Mouse (Mus musculus) heart, adult 9 months (tissue): Measurements from ENCODE around the gene Pclaf.

Source experiments
- DNase-seq, 2 experiments: peaks; one replicate each; pipeline ENCODE4 v3.0.0; 2022; ENCODE audit warnings: low spot score in 2 of 2

Pclaf gene

GRCm38 (mm10) chr9:65890143-65890628 lies at the start of gene Pclaf:
Gene Pclaf (plus strand): TSS chr9:65890237.
- DNase-seq: peak; percentile 60 to 74

- DNase-seq: peak in 1 of 2 experiments; percentile 22
Observed at GRCm38 (mm10) chr9:65844421-65845165, 45.4 kb upstream of the Pclaf start.

GRCm38 (mm10) chr9:65848154-65848553 lies 41.9 kb upstream of the Pclaf start:
- DNase-seq: peak in 1 of 2 experiments; percentile 28

- DNase-seq: no peak
Observed at GRCm38 (mm10) chr9:65850203-65850602, 39.8 kb upstream of the Pclaf start.

DNA sequence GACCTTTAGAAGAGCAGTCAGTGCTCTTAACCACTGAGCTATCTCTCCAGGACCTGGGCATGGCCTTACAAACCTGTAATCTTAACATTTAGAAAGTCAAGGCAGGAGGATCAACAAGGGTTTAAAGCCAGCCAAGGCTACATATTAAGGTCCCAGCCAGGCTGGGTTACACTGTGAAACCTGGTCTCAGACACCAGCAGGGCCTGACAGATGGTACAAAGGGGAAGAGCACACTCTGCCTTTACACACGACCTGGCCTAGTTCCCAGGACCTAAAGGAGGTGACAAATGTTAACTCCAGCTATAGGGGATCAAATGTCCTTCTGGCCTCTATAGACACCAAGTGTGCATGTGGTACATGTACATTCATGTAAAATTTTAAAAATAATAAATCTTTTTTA lies 30.4 kb upstream of the Pclaf start:
- DNase-seq: no peak

GRCm38 (mm10) chr9:65884564-65885315 lies 5.3 kb upstream of the Pclaf start:
- DNase-seq: peak; percentile 88 to 90

- DNase-seq: no peak
Observed at GRCm38 (mm10) chr9:65891126-65891525, 1.1 kb downstream of the Pclaf start.

GRCm38 (mm10) chr9:65896977-65897376 lies 6.9 kb downstream of the Pclaf start:
- DNase-seq: no peak

GRCm38 (mm10) chr9:65902879-65903278 lies 12.8 kb downstream of the Pclaf start:
- no peak for DNase-seq

DNA sequence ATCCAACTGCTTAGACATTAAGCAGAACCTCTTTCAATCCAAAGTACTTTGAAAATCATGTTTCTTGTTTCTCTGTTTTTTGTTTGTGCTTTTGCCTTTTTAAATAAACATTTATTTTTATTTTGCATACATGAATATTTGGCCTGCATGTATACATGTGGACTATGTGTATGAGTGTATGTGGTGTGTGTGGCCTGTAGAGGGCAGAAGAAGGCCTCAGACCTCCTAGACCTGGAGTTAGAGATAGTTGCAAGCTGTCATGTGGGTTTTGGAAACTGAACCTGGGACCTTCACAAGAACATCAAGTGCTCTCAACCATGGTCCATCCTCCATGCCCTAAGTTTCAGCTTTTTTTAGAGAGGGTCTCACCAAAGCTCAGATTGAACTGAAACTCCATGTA lies 13.4 kb downstream of the Pclaf start:
- no peak for DNase-seq

DNA sequence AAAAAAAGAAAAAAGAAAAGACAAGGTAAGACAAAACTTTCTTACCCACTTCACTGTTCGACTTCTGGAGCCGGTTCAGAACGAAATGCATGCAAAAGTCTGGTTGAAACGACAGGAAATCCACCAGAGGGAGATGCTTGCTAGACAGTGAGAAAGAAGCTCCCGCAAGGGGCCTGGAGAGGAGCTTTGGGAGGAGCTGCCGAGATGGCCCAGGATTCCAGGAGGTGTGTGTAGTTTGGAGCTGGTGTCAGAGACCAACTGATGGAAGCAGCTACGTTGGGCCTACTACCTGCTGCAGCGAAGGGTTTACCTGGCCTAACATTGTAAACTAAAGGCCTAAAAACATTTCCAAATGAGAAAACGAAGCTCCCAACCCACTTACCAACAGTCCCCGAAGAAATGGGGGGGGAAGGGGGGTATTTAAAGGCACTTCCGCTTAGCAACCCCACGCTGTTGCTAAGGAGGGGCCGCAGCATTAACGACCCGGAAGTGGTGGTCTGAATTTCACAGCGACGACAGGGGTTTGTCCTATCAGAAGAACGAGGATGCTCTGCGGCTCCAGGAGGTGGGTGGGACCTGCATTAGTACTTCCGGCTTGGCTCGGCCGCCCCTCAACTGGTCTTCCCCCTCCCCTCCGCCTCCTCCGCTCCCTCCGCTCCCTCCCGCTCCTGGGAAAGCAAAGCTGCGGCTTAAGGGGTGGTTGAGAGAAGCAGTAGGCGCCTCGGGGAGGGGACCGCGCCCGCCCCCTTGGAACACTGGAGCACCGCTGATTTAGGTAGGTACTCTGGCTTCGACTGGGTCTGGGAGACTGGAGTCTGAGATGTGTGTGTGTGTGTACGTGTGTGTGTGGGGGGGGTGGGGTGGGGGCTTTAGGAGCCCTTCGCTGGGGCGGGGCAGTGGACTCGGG lies 18.6 kb downstream of the Pclaf start, which contains the start of the genes Trip4 and Csnk1g1:
TSS of gene Trip4 (minus strand) at position 401 of the 907 bp plus-strand sequence.
TSS of gene Csnk1g1 (plus strand) at position 531 of the 907 bp plus-strand sequence.
- DNase-seq: peak; percentile 97

DNA sequence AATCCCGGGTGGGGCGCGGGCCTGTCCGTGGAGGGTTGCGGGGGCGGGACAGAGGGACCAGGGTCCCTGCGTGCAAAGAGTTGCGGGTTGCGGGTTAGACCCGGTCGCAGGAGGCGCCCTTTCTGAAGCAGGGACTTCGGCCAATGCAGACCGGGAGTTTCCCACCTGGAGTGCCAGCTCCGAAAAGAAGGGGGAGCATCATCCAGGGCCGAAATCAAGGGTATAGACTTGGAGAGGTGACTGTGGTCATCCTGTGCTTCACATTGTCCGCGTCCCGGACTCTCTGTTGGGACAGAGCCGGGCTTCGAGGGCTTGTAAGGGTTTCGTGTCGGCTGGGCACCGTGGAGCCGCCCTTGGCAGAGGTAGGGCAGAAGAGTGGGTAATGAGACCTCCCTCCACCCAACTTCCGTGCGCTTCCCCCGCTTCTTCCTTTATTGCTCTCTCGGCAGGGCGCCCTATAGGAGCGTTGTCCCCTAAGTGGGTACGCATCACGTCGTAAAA lies 19.3 kb downstream of the Pclaf start:
- DNase-seq: peak in 1 of 2 experiments; percentile 62

DNA sequence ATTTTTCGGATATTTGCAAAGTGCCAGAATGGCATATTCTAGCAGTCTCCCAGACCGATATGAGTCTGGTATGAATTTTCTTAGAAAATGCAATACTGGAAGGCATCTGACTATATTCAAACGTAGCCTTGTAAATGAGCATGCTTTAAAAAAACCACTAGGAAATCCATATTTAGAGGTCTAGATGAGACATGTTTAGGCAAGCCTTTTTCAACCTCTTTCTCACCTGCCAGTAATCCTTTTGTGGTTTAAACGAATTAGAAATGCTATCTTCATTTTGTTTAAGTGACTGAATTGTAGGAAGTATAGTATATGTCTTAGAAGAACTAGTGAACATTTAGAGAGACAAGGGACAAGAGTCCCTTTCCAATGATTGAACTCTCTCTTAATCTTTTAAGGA lies 19.8 kb downstream of the Pclaf start:
- DNase-seq: no peak

DNA sequence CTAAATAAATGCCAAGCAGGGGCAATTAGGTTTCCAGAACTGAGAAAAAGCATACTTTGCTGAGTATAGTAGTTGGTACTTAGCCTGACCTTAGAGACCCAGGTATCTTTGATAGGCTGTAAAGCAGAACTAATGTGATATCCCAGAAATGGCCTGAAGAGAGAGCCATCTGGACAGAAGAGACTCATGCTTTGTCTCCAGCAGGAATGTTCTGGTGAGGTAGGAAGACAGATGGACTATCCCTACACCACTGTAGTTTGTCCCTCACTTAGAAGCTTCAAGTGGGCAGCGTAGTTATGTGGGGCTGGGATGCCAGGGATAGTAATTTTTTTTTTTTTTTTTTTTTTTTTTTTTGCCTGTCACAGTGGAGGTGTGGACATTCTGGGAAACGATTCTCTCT lies 23.9 kb downstream of the Pclaf start:
- no peak for DNase-seq

GRCm38 (mm10) chr9:65917015-65917414 lies 27.0 kb downstream of the Pclaf start:
- no peak for DNase-seq

DNA sequence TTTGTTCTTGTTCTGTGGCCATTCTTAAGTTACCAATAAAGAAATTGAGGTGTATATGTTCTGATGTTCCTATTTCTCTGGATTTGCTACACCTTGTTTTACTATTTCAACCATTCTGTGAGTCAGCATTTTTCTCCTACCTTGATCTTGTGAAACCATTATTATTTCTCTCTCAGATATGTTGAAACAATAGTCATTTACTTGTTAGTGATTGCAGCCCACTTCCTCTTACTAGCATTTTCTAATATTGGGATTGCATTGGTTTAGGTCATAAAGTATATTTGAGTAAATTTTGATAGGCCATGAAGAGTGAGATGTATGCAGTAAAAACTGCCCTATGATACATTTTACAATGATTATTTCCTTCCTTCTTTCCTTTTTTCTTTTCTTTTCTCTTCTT lies 38.4 kb downstream of the Pclaf start:
- DNase-seq: no peak

DNA sequence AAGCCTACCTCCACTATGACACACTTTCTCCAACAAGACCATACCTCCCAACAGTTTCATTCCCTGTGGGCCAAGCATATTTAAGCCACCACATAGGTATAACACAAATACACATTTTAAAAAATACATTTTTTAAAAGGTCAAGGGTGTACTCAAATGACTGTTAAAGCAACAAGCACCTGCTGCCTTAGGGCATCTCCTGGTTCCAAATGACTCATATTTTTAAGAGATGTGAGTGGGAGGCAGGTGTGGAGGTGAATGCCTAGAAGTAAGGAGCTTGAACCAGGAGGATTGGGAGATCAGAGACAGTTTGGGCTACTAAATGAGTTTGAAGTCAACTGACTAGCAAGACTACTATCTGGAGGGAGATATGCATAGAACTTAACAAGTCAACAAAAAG lies 39.8 kb downstream of the Pclaf start:
- DNase-seq: no peak

GRCm38 (mm10) chr9:65937566-65937965 lies 47.5 kb downstream of the Pclaf start:
- no peak for DNase-seq

DNA sequence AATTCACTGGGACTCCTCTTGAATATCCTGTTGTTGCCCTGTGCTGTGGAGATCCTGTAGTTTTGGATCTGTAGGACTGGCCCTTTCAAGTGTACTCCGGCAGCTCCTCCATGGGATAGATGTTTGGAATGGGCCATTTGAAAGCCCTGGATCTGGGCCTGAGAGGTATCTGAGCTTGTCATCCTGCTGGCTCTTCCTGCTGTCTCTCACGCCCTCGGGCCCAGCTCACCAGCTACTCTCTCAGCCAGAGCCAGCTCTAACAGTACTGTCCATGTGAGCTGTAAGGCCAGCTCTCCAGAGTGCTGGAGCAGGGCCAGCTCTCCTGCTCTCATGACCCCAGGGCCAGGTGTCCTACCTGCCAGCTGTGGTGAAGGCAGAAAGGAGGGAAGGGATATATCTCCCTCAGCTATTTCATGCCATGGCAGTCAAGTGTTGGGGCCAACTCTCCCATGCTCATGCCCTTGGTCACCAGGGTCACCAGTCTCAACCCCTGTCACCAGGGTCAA lies 61.1 kb downstream of the Pclaf start:
- no peak for DNase-seq
